Mouse (Mus musculus) embryonic fibroblast, embryonic 13.5 days (primary cell): ENCODE measurements at regions not wholly inside any gene's neighbourhood (a gene's known extent, or its start where the extent isn't known, plus 50 kb on each side); places are given as distances from the start of the nearest gene placed in this dataset.

Experiments used
- H3K27ac ChIP-seq: 2 replicates; pipeline ENCODE4 v1.5.1; 2012; ENCODE audit warnings: low read length, control low read depth, inconsistent platforms; ENCODE audit not compliant: insufficient read depth
- H3K4me1 ChIP-seq: 2 replicates; pipeline ENCODE4 v1.6.1; 2011; ENCODE audit warnings: low read length; ENCODE audit not compliant: control insufficient read depth, insufficient read depth
- H3K4me3 ChIP-seq: 2 replicates; pipeline ENCODE4 v1.5.1; 2011; ENCODE audit warnings: mild to moderate bottlenecking, control low read depth, low read length; ENCODE audit not compliant: insufficient read depth
- CTCF ChIP-seq: IDR thresholded peaks from 2 replicates; pipeline ENCODE4 v1.5.1; 2011; ENCODE audit warnings: mild to moderate bottlenecking, control low read depth, low read length, moderate library complexity, borderline replicate concordance; ENCODE audit not compliant: insufficient read depth
- POLR2A ChIP-seq: IDR thresholded peaks from 2 replicates; pipeline ENCODE4 v1.6.1; 2011; ENCODE audit warnings: low read depth, mild to moderate bottlenecking, control low read depth, low read length, moderate library complexity

- H3K4me1 ChIP-seq, result no peaks in the 10 kb centered on the region
- no peak for TF ChIP-seq CTCF
- H3K4me3 ChIP-seq, result no peak overlapping the region
- no peak overlapping the region for H3K27ac ChIP-seq
Observed at GRCm38 (mm10) chr12:86579716-86580115, 98.8 kb upstream of the Vash1 start.

- TF ChIP-seq CTCF, result no peak
- no peaks in the 10 kb centered on the region for H3K4me1 ChIP-seq
- no peak overlapping the region for H3K27ac ChIP-seq
- no peak overlapping the region for H3K4me3 ChIP-seq
Observed at GRCm38 (mm10) chr12:86580132-86580718, 98.3 kb upstream of the Vash1 start.

- no peak overlapping the region for H3K4me3 ChIP-seq
- no peak overlapping the region for H3K27ac ChIP-seq
- no peaks in the 10 kb centered on the region for H3K4me1 ChIP-seq
- TF ChIP-seq POLR2A (no peak), CTCF (no peak)
Observed at GRCm38 (mm10) chr12:86582076-86582475, 96.4 kb upstream of the Vash1 start.

- no peak overlapping the region for H3K27ac ChIP-seq
Observed at GRCm38 (mm10) chr12:86588010-86588409, 90.5 kb upstream of the Vash1 start.

GRCm38 (mm10) chr12:86592509-86592908, 86.0 kb upstream of the Vash1 start:
- Histone ChIP-seq H3K4me3 (no peak overlapping the region), H3K4me1 (no peaks in the 10 kb centered on the region), H3K27ac (no peak overlapping the region)
- TF ChIP-seq POLR2A, result no peak
- TF ChIP-seq CTCF, result no peak

More at GRCm38 (mm10) chr12:86588010-86588409, 90.5 kb upstream of the Vash1 start:
- Histone ChIP-seq H3K4me3 (no peak overlapping the region), H3K4me1 (no peaks in the 10 kb centered on the region)
- TF ChIP-seq CTCF (no peak), POLR2A (no peak)

- no peaks in the 10 kb centered on the region for H3K4me1 ChIP-seq
- no peak overlapping the region for H3K27ac ChIP-seq
- no peak for TF ChIP-seq POLR2A
- TF ChIP-seq CTCF, result no peak
- no peak overlapping the region for H3K4me3 ChIP-seq
Observed at GRCm38 (mm10) chr12:86594647-86595046, 83.9 kb upstream of the Vash1 start.

GRCm38 (mm10) chr12:86600041-86600440, 78.5 kb upstream of the Vash1 start:
- H3K27ac ChIP-seq, result no peak overlapping the region
- no peak overlapping the region for H3K4me3 ChIP-seq
- H3K4me1 ChIP-seq, result no peaks in the 10 kb centered on the region
- TF ChIP-seq CTCF (no peak), POLR2A (no peak)

- Histone ChIP-seq H3K4me3 (no peak overlapping the region), H3K4me1 (no peaks in the 10 kb centered on the region), H3K27ac (no peak overlapping the region)
- no peak for TF ChIP-seq POLR2A
- no peak for TF ChIP-seq CTCF
Observed at GRCm38 (mm10) chr12:86603521-86603920, 75.0 kb upstream of the Vash1 start.

- Histone ChIP-seq H3K27ac (no peak overlapping the region), H3K4me3 (no peak overlapping the region), H3K4me1 (no peaks in the 10 kb centered on the region)
- TF ChIP-seq POLR2A (no peak), CTCF (no peak)
Observed at GRCm38 (mm10) chr12:86612431-86613040, 66.0 kb upstream of the Vash1 start.

- TF ChIP-seq CTCF (peak; percentile 52; the same call in 1 of the 2 replicates), POLR2A (no peak)
- Histone ChIP-seq H3K4me1 (no peaks in the 10 kb centered on the region), H3K4me3 (no peak overlapping the region), H3K27ac (no peak overlapping the region)
Observed at GRCm38 (mm10) chr12:86614156-86614555, 64.3 kb upstream of the Vash1 start.
